Mouse (Mus musculus): ENCODE data around the gene Lenep. TPM values are rescaled to one million over a fixed set of nuclear protein-coding genes. Genes with fewer than 3 reads are reported as not detected.
A peak's percentile ranks its signal among the peaks of the same experiment; 100 is the strongest.
"Not testable (repeated sequence)": the region's sequence is repeated elsewhere in the genome, so short reads cannot be mapped to it uniquely, and the experiment has no call there.

Lenep gene
- polyA plus RNA-seq, 1 experiment from 2014 or later, result 0.80 TPM

DNA sequence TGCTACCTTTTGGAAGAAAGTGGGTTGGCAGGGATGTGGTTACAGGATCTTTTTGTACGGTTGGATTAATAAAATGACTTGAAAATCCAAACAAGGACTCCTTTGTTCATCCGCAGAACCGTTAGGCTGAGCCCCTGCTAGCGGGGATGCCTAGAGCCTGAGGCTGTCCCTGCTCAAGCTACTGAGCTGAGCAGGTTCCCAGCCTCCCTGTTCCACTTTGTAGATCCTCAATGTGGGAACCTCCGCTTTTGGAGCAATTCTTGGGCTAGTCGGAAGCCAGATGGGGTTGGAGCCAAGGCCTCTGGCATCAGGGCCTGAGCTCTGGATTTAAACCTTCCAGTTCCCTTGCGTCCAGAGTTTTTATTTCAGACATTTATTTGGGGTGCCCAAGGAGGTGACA lies 32.4 kb upstream of the Lenep start:
- Histone ChIP-seq H3K27ac (replicated peaks; ENCODE audit: low read depth, low read length) (no peak overlapping the region), H3K36me3 (replicated peaks; ENCODE audit: control insufficient read depth, insufficient read depth, low read depth, low read length) (peaks cover 7% of the 10 kb centered on the region), H3K9ac (replicated peaks; ENCODE audit: low read length) (no peak overlapping the region), H3K4me3 (ENCODE audit: low read depth, low read length) (no peak overlapping the region), H3K27me3 (ENCODE audit: control insufficient read depth, insufficient read depth, low read length) (no peaks in the 10 kb centered on the region), H3K9me3 (replicated peaks; ENCODE audit: control insufficient read depth, low read length) (no peaks in the 10 kb centered on the region), H3K4me2 (ENCODE audit: low read depth, low read length) (no peak overlapping the region), H3K4me1 (ENCODE audit: control insufficient read depth, insufficient read depth, low read length) (no peaks in the 10 kb centered on the region; the same call in 1 of the 2 replicates)
- DNase-seq (ENCODE audit: low spot score), result no peak
- WGBS, result 53% methylated on average over 7 of the region's 7 CpGs
- ATAC-seq (replicated peaks; ENCODE audit: insufficient number of reproducible peaks, low FRiP score, low TSS enrichment, low read depth), result no peak

DNA sequence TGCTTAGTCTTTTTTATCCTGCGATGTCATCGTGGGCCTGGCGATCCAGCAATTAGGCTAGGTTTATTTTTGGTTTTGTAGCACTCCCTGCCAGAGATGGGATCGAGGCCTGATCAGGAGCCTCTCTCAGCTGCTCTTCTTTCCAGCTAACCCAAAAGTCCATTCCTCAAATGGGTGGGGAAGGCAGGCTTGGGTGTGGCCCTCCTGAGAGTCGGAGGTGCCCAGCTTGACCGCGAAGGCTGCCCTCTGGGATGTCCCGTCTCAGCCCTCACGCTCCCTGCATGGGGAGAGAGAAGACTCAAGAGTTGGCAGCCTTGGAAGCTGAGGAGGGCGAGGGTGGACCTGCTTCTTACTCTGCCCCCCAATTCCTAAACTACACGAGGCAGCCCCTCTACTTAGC lies 31.9 kb upstream of the Lenep start:
- Histone ChIP-seq H3K9ac (replicated peaks; ENCODE audit: low read length) (no peak overlapping the region), H3K4me3 (ENCODE audit: low read depth, low read length) (no peak overlapping the region), H3K36me3 (replicated peaks; ENCODE audit: control insufficient read depth, insufficient read depth, low read depth, low read length) (peaks cover 7% of the 10 kb centered on the region), H3K4me2 (ENCODE audit: low read depth, low read length) (no peak overlapping the region), H3K27ac (replicated peaks; ENCODE audit: low read depth, low read length) (no peak overlapping the region), H3K27me3 (ENCODE audit: control insufficient read depth, insufficient read depth, low read length) (no peaks in the 10 kb centered on the region), H3K9me3 (replicated peaks; ENCODE audit: control insufficient read depth, low read length) (no peaks in the 10 kb centered on the region), H3K4me1 (ENCODE audit: control insufficient read depth, insufficient read depth, low read length) (no peaks in the 10 kb centered on the region; the same call in 1 of the 2 replicates)
- DNase-seq (ENCODE audit: low spot score), result no peak
- ATAC-seq (replicated peaks; ENCODE audit: insufficient number of reproducible peaks, low FRiP score, low TSS enrichment, low read depth), result no peak
- 74% methylated on average over 11 of the region's 11 CpGs for WGBS

DNA sequence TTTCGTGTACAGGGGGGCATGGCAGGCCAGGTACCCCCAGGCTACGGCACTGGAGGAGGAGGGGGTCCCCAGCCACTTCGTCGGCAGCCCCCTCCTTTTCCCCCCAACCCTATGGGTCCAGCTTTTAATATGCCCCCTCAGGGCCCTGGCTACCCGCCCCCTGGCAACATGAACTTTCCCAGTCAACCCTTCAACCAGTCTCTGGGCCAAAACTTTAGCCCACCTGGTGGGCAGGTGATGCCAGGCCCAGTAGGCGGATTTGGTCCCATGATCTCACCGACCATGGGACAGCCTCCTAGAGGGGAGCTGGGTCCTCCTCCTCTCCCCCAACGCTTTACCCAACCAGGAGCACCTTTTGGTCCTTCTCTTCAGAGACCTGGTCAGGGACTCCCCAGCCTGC lies 30.0 kb upstream of the Lenep start:
- no peaks in the 10 kb centered on the region; the same call in 1 of the 2 replicates for H3K4me1 ChIP-seq (ENCODE audit: control insufficient read depth, insufficient read depth, low read length)
- H3K36me3 ChIP-seq (replicated peaks; ENCODE audit: control insufficient read depth, insufficient read depth, low read depth, low read length), result peaks cover 7% of the 10 kb centered on the region
- no peak overlapping the region for H3K9ac ChIP-seq (replicated peaks; ENCODE audit: low read length)
- no peak overlapping the region for H3K27ac ChIP-seq (replicated peaks; ENCODE audit: low read depth, low read length)
- H3K9me3 ChIP-seq (replicated peaks; ENCODE audit: control insufficient read depth, low read length), result no peaks in the 10 kb centered on the region
- H3K4me3 ChIP-seq (ENCODE audit: low read depth, low read length), result no peak overlapping the region
- 91% methylated on average over 5 of the region's 8 CpGs for WGBS
- ATAC-seq (replicated peaks; ENCODE audit: insufficient number of reproducible peaks, low FRiP score, low TSS enrichment, low read depth) (no peak), DNase-seq (ENCODE audit: low spot score) (no peak)
- no peak overlapping the region for H3K4me2 ChIP-seq (ENCODE audit: low read depth, low read length)
- H3K27me3 ChIP-seq (ENCODE audit: control insufficient read depth, insufficient read depth, low read length), result no peaks in the 10 kb centered on the region

DNA sequence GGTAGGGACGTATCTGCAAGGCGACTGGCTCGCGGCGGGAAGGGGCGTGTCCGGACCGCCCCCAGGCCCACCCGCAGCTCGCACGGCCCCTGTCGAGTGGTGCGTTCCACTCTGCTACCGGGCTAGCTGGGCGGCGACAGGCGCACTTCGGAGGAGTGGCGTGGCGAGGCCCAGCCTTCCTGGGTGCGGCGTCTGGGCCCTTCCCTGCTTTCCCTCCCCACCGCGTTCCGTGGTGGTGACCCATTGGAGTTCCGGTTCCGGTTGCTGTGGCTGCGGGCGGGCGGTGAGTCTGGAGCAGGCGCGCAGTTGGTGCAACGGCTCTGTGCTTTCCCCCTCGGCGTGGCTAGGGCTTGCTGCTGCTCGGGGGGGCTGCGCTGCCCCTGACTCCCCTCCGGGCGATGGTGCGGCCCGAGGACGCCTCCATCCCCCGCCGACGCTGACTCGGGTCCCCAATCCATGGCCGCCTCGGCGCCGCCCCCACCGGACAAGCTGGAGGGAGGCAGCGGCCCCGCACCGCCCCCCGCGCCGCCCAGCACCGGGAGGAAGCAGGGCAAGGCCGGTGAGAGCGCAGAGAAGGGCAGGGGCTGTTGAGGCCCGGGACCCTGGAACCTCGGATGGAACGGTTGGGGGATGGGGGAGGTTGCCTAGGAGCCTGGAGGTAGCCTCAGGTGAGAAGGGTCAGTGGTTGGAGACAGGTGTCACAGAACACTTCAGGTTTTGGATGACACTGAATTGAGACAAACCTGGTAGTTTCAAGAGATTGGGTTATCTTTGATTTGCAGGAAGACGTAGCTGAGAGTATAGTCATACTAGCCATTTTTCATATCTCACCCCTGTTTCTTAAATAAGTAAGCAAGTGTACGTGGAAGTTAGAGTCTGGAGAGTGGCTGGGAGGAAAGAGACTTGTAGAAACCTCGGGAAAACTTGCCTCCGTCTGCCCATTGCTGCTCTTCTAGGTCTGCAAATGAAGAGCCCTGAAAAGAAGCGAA lies 27.9 kb upstream of the Lenep start, which contains the start of gene Pygo2:
Pygo2 (plus strand) TSS at position 44 of the 989 bp plus-strand sequence.
- H3K4me2 ChIP-seq (ENCODE audit: low read depth, low read length), result peak within 1 kb of the TSS; percentile 82
- H3K4me1 ChIP-seq (ENCODE audit: control insufficient read depth, insufficient read depth, low read length), result no peaks in the 10 kb centered on the region
- 3% methylated on average over 58 of the region's 68 CpGs for WGBS
- H3K4me3 ChIP-seq (ENCODE audit: low read depth, low read length), result peak within 1 kb of the TSS; percentile 97
- peaks cover 7% of the 10 kb centered on the region for H3K36me3 ChIP-seq (replicated peaks; ENCODE audit: control insufficient read depth, insufficient read depth, low read depth, low read length)
- ATAC-seq (replicated peaks; ENCODE audit: insufficient number of reproducible peaks, low FRiP score, low TSS enrichment, low read depth), result peak; percentile 95
- peak within 1 kb of the TSS; percentile 94 for H3K9ac ChIP-seq (replicated peaks; ENCODE audit: low read length)
- no peaks in the 10 kb centered on the region for H3K27me3 ChIP-seq (ENCODE audit: control insufficient read depth, insufficient read depth, low read length)
- peak; percentile 95 for DNase-seq (ENCODE audit: low spot score)
- no peaks in the 10 kb centered on the region for H3K9me3 ChIP-seq (replicated peaks; ENCODE audit: control insufficient read depth, low read length)
- peak within 1 kb of the TSS; percentile 83 for H3K27ac ChIP-seq (replicated peaks; ENCODE audit: low read depth, low read length)

DNA sequence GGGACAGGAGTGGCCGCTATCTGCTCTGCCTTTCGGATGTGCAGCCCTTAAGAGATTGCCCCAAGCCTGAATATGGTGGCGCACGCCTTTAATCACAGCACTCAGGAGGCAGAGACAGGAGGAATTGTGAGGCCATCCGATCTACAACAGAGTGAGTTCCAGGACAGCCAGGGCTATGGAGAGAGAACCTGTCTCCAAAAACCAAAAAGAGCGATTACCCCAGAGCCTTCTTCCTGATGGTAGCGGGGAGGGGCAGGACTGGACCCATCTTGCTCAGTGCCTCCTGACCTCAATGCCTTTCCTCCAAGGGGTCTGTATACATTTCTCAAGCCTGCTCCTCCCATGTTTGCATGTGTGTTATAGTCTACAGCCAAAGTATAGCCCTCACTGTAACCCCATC lies 26.4 kb upstream of the Lenep start:
- H3K9ac ChIP-seq (replicated peaks; ENCODE audit: low read length); H3K27me3 ChIP-seq (ENCODE audit: control insufficient read depth, insufficient read depth, low read length); H3K4me2 ChIP-seq (ENCODE audit: low read depth, low read length); H3K4me3 ChIP-seq (ENCODE audit: low read depth, low read length); ATAC-seq (replicated peaks; ENCODE audit: insufficient number of reproducible peaks, low FRiP score, low TSS enrichment, low read depth); H3K9me3 ChIP-seq (replicated peaks; ENCODE audit: control insufficient read depth, low read length); H3K4me1 ChIP-seq (ENCODE audit: control insufficient read depth, insufficient read depth, low read length); H3K27ac ChIP-seq (replicated peaks; ENCODE audit: low read depth, low read length); DNase-seq (ENCODE audit: low spot score): not testable (repeated sequence)
- WGBS, result 94% methylated on average over 6 of the region's 7 CpGs
- H3K36me3 ChIP-seq (replicated peaks; ENCODE audit: control insufficient read depth, insufficient read depth, low read depth, low read length), result peaks cover 13% of the 10 kb centered on the region

DNA sequence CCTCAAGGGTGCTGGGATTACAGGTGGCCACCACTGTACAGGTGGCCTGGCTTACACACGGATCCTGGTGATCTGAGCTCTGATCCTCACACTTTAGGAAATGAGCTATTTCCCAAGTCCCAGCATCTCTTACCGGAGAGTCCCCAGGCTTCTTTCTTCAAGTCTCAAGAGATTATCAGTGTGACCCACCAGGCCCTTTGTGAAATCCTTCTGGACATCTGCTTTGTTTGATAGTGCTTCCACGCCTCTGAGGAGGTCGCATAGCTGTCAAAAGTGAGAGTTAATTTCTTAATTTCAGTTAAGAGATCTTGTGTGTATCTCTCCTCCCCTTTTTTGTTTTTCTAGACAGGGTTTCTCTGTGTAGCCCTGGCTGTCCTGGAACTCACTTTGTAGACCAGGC lies 23.3 kb upstream of the Lenep start:
- Histone ChIP-seq H3K27ac (replicated peaks; ENCODE audit: low read depth, low read length) (no peak overlapping the region), H3K4me3 (ENCODE audit: low read depth, low read length) (no peak overlapping the region), H3K4me2 (ENCODE audit: low read depth, low read length) (no peak overlapping the region), H3K4me1 (ENCODE audit: control insufficient read depth, insufficient read depth, low read length) (peaks cover 3% of the 10 kb centered on the region; the same call in 1 of the 2 replicates), H3K27me3 (ENCODE audit: control insufficient read depth, insufficient read depth, low read length) (no peaks in the 10 kb centered on the region), H3K36me3 (replicated peaks; ENCODE audit: control insufficient read depth, insufficient read depth, low read depth, low read length) (peaks cover 6% of the 10 kb centered on the region; the same call in 1 of the 2 replicates), H3K9ac (replicated peaks; ENCODE audit: low read length) (no peak overlapping the region), H3K9me3 (replicated peaks; ENCODE audit: control insufficient read depth, low read length) (no peaks in the 10 kb centered on the region)
- WGBS, result 90% methylated on average over 4 of the region's 4 CpGs
- ATAC-seq (replicated peaks; ENCODE audit: insufficient number of reproducible peaks, low FRiP score, low TSS enrichment, low read depth) (no peak), DNase-seq (ENCODE audit: low spot score) (no peak)

DNA sequence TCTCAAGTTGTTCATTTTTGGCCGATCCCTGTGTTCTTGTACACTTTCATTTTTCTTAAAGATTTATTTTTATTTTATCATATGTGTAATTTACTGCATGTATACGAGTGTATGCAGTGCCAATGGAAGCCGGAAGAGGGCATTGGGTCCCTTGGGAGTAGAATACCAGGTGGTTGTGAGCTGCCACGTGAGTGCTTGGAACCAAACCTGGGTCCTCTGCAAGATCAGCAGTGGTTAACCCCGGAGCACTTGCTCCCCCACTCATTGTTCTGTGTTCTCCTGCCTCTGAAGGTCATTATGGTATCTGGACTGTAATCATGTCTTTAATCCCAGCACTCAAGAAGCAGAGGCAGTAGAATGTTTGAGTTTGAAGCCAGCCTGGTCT lies 22.5 kb upstream of the Lenep start:
- H3K27me3 ChIP-seq (ENCODE audit: control insufficient read depth, insufficient read depth, low read length), result no peaks in the 10 kb centered on the region
- H3K9ac ChIP-seq (replicated peaks; ENCODE audit: low read length), result no peak overlapping the region
- WGBS, result 87% methylated on average over 5 of the region's 5 CpGs
- DNase-seq (ENCODE audit: low spot score), result no peak
- ATAC-seq (replicated peaks; ENCODE audit: insufficient number of reproducible peaks, low FRiP score, low TSS enrichment, low read depth), result no peak
- no peak overlapping the region for H3K27ac ChIP-seq (replicated peaks; ENCODE audit: low read depth, low read length)
- no peak overlapping the region for H3K4me3 ChIP-seq (ENCODE audit: low read depth, low read length)
- no peaks in the 10 kb centered on the region for H3K9me3 ChIP-seq (replicated peaks; ENCODE audit: control insufficient read depth, low read length)
- H3K4me1 ChIP-seq (ENCODE audit: control insufficient read depth, insufficient read depth, low read length), result peaks cover 3% of the 10 kb centered on the region; the same call in 1 of the 2 replicates
- peaks cover 6% of the 10 kb centered on the region; the same call in 1 of the 2 replicates for H3K36me3 ChIP-seq (replicated peaks; ENCODE audit: control insufficient read depth, insufficient read depth, low read depth, low read length)
- H3K4me2 ChIP-seq (ENCODE audit: low read depth, low read length), result no peak overlapping the region

Data from embryonic facial prominence, embryonic 11.5 days (tissue).